Mouse (Mus musculus) testis, adult 2 months (tissue): ENCODE results near the gene Anp32e.
"Not testable (repeated sequence)": the region's sequence is repeated elsewhere in the genome, so short reads cannot be mapped to it uniquely, and the experiment has no call there.

Source experiments
- CTCF ChIP-seq: fragments of 200-500 bp; IDR thresholded peaks from 2 replicates; pipeline ENCODE4 v1.5.1; 2012; ENCODE audit warnings: low read depth, mild to moderate bottlenecking, inconsistent platforms, low read length, moderate library complexity; ENCODE audit not compliant: control insufficient read depth, insufficient read depth, insufficient replicate concordance
- POLR2A ChIP-seq: fragments of 200-500 bp; IDR thresholded peaks from 2 replicates; pipeline ENCODE4 v1.6.1; 2012; ENCODE audit warnings: low read depth, mild to moderate bottlenecking, inconsistent platforms, low read length, moderate library complexity; ENCODE audit not compliant: control insufficient read depth

GRCm38 (mm10) chr3:95977587-95977986 is 48.5 kb downstream of the Anp32e start:
- TF ChIP-seq CTCF, POLR2A: not testable (repeated sequence)
